Mouse (Mus musculus): ENCODE results near the gene Gm10696. TPM values are rescaled to one million over a fixed set of nuclear protein-coding genes. Genes with fewer than 3 reads are reported as not detected.
"Not testable (repeated sequence)": the region's sequence is repeated elsewhere in the genome, so short reads cannot be mapped to it uniquely, and the experiment has no call there.

Gene Gm10696
- 1.5 TPM in 1 of 2 replicates, not detected in the other for polyA plus RNA-seq (2012; ENCODE audit: insufficient read depth, low replicate concordance)

DNA sequence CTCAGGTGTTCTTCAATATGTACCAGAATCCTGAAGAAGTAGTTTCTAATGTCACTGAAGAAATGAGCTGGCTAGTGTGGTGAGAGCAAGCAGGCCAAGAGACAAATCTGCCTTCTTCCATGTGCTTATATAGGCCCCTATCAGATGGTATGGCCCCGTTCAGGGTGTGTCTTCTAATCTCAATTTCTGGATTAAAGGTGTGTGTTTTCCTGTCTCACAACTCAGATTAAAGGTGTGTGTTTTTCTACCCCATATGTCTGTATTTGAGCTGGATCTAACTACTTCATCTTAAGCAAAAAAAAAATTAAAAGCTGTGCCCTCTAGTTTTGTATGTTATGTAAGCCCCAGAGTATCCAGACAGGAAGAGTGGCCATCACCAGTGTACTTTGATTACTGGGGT lies at the start of gene Gm10696:
Gene Gm10696 (minus strand): TSS at position 101 of the 400 bp plus-strand sequence.
- not testable (repeated sequence) for H3K36me3 ChIP-seq (replicated peaks; ENCODE audit: low read length); H3K4me1 ChIP-seq; H3K4me3 ChIP-seq (replicated peaks); H3K9me3 ChIP-seq; H3K27me3 ChIP-seq (replicated peaks)

DNA sequence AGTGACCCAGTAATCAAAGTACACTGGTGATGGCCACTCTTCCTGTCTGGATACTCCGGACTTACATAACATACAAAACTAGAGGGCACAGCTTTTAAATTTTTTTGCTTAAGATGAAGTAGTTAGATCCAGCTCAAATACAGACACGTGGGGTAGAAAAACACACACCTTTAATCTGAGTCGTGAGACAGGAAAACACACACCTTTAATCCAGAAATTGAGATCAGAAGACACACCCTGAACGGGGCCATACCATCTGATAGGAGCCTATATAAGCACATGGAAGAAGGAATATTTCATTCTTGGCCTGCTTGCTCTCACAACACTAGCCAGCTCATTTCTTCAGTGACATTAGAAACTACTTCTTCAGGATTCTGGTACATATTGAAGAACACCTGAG lies 18.4 kb upstream of the Gm10696 start, which contains the start of gene Gm5286:
Gene Gm5286 (plus strand): TSS at position 301 of the 400 bp plus-strand sequence.
- H3K36me3 ChIP-seq (replicated peaks; ENCODE audit: low read length); H3K4me3 ChIP-seq (replicated peaks); H3K27me3 ChIP-seq (replicated peaks); H3K9me3 ChIP-seq; H3K4me1 ChIP-seq: not testable (repeated sequence)

DNA sequence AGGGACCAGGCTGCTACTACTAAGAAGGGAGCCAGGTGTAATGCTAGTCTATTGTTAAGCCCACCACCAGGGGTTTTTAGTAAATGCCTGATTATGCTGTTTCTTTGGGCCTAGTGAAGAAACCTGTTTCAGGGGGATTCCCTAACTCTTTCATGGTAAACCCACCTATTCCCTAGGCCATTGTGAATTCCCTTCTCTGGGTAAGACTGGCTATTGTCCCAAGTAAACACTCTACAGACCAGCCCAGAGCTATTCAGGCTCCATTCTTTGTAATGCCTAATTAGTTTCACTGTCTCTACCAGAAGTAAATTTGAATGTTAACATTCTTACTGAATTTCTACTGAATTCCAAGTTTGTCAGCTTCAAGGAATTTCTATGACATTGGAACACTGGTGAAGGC lies 10.6 kb downstream of the Gm10696 start:
- not testable (repeated sequence) for H3K27me3 ChIP-seq (replicated peaks); H3K9me3 ChIP-seq; H3K36me3 ChIP-seq (replicated peaks; ENCODE audit: low read length); H3K4me1 ChIP-seq; H3K4me3 ChIP-seq (replicated peaks)

Other genes with a start within 250 kb of the Gm10696 start
- gene Gm9117, start 234.7 kb downstream of the Gm10696 start, polyA plus RNA-seq (2012; ENCODE audit: insufficient read depth, low replicate concordance): not detected in 2 replicates
- gene Tdpoz5, start 216.9 kb downstream of the Gm10696 start, polyA plus RNA-seq (2012; ENCODE audit: insufficient read depth, low replicate concordance): not detected in 2 replicates
- not detected in 2 replicates for gene Gm9125, start 123.3 kb downstream of the Gm10696 start, polyA plus RNA-seq (2012; ENCODE audit: insufficient read depth, low replicate concordance)
- not detected in 2 replicates for gene Gm10697, start 105.5 kb downstream of the Gm10696 start, polyA plus RNA-seq (2012; ENCODE audit: insufficient read depth, low replicate concordance)
- not detected in 2 replicates for gene Gm5286, start 18.5 kb upstream of the Gm10696 start, polyA plus RNA-seq (2012; ENCODE audit: insufficient read depth, low replicate concordance)
- not detected in 2 replicates for gene Gm4778, start 85.8 kb upstream of the Gm10696 start, polyA plus RNA-seq (2012; ENCODE audit: insufficient read depth, low replicate concordance)
- 2.1 TPM in 1 of 2 replicates, not detected in the other for gene Them4, start 131.9 kb upstream of the Gm10696 start, polyA plus RNA-seq (2012; ENCODE audit: insufficient read depth, low replicate concordance)
- gene Them5, start 163.9 kb upstream of the Gm10696 start, polyA plus RNA-seq (2012; ENCODE audit: insufficient read depth, low replicate concordance): not detected in 2 replicates
- gene C2cd4d, start 184.2 kb upstream of the Gm10696 start, polyA plus RNA-seq (2012; ENCODE audit: insufficient read depth, low replicate concordance): not detected in 2 replicates
- not detected in 2 replicates for gene Rorc, start 194.6 kb upstream of the Gm10696 start, polyA plus RNA-seq (2012; ENCODE audit: insufficient read depth, low replicate concordance)
- gene Lingo4, start 220.3 kb upstream of the Gm10696 start, polyA plus RNA-seq (2012; ENCODE audit: insufficient read depth, low replicate concordance): not detected in 2 replicates
- gene Tdrkh, start 235.1 kb upstream of the Gm10696 start, polyA plus RNA-seq (2012; ENCODE audit: insufficient read depth, low replicate concordance): 2.8 TPM in 1 of 2 replicates, not detected in the other

Measured in megakaryocyte, embryonic 14.5 days (primary cell).